Mouse (Mus musculus) MEL (cell line): Measurements from ENCODE around the gene Rcor1. TPM values are rescaled to one million over a fixed set of nuclear protein-coding genes. Genes with fewer than 3 reads are reported as not detected.

Source experiments
- DNase-seq: peaks from one replicate; pipeline ENCODE4 v3.0.0; 2011; ENCODE audit warnings: low read depth, low spot score
- H3K27ac ChIP-seq: 2 replicates; pipeline ENCODE4 v1.5.1; 2012; ENCODE audit warnings: low read depth, mild to moderate bottlenecking, control low read depth, low read length, moderate library complexity; ENCODE audit not compliant: control insufficient read depth
- H3K27me3 ChIP-seq, 2 experiments: fragments of 150-350 bp in 1 of 2; sonication (generic) in 1 of 2; 2 replicates each; pipeline ENCODE4 v1.6.1; 2012; ENCODE audit warnings: low read length in 2 of 2, mild to moderate bottlenecking in 2 of 2, improper control_type of control experiment in 1 of 2, moderate library complexity in 1 of 2; ENCODE audit not compliant: insufficient read depth in 2 of 2, control insufficient read depth in 1 of 2
- H3K36me3 ChIP-seq, 2 experiments: 2 replicates each; pipeline ENCODE4 v1.6.1; 2012 to 2014; ENCODE audit warnings: low read length in 2 of 2, improper control_type of control experiment in 1 of 2, inconsistent platforms in 1 of 2, mild to moderate bottlenecking in 1 of 2; ENCODE audit not compliant: insufficient read depth in 2 of 2, control insufficient read depth in 1 of 2
- H3K4me1 ChIP-seq, 2 experiments: fragments of 150-350 bp in 1 of 2; sonication (generic) in 1 of 2; 2 replicates each; pipeline ENCODE4 v1.6.1; 2012; ENCODE audit warnings: low read length in 2 of 2, improper control_type of control experiment in 1 of 2, mild to moderate bottlenecking in 1 of 2; ENCODE audit not compliant: insufficient read depth in 2 of 2, control insufficient read depth in 1 of 2
- H3K4me3 ChIP-seq, 2 experiments: fragments of 150-350 bp in 1 of 2; sonication (generic) in 1 of 2; 2 replicates each; pipeline ENCODE4 v1.5.1; 2012; ENCODE audit warnings: low read depth in 2 of 2, low read length in 2 of 2, mild to moderate bottlenecking in 2 of 2, moderate library complexity in 2 of 2, control low read depth in 1 of 2, improper control_type of control experiment in 1 of 2; ENCODE audit not compliant: control insufficient read depth in 1 of 2, insufficient read depth in 1 of 2
- H3K79me2 ChIP-seq: 2 replicates; pipeline ENCODE4 v1.6.1; 2012; ENCODE audit warnings: mild to moderate bottlenecking, low read length, moderate library complexity; ENCODE audit not compliant: control insufficient read depth, poor library complexity, insufficient read depth
- H3K9ac ChIP-seq: 2 replicates; pipeline ENCODE4 v1.6.1; 2012; ENCODE audit warnings: low read depth, mild to moderate bottlenecking, control low read depth, low read length, moderate library complexity; ENCODE audit not compliant: control insufficient read depth, poor library complexity, severe bottlenecking
- H3K9me3 ChIP-seq: fragments of 150-350 bp; sonication (generic); replicated peaks from 2 replicates; pipeline ENCODE4 v1.6.1; 2012; ENCODE audit warnings: mild to moderate bottlenecking, low read length, improper control_type of control experiment, moderate library complexity; ENCODE audit not compliant: insufficient read depth
- BHLHE40 ChIP-seq: IDR thresholded peaks from 2 replicates; pipeline ENCODE4 v1.6.1; 2012; ENCODE audit warnings: low read depth, mild to moderate bottlenecking, inconsistent platforms, low read length, improper control_type of control experiment, borderline replicate concordance
- CHD1 ChIP-seq: IDR thresholded peaks from 2 replicates; pipeline ENCODE4 v1.6.1; 2012; ENCODE audit warnings: low read depth, mild to moderate bottlenecking, inconsistent platforms, low read length, improper control_type of control experiment
- CHD2 ChIP-seq: IDR thresholded peaks from 2 replicates; pipeline ENCODE4 v1.6.1; 2011; ENCODE audit warnings: low read length, improper control_type of control experiment
- ELF1 ChIP-seq: IDR thresholded peaks from 2 replicates; pipeline ENCODE4 v1.6.1; 2014; ENCODE audit warnings: low read depth, mild to moderate bottlenecking, inconsistent platforms, low read length, improper control_type of control experiment, moderate library complexity
- EP300 ChIP-seq, 2 experiments: IDR thresholded peaks; 2 replicates each; pipeline ENCODE4 v1.6.1; 2011; ENCODE audit warnings: improper control_type of control experiment in 2 of 2, low read length in 2 of 2, low read depth in 1 of 2, mild to moderate bottlenecking in 1 of 2
- ETS1 ChIP-seq: IDR thresholded peaks from 2 replicates; pipeline ENCODE4 v1.6.1; 2012; ENCODE audit warnings: low read depth, mild to moderate bottlenecking, inconsistent platforms, low read length, improper control_type of control experiment, moderate library complexity
- GABPA ChIP-seq: IDR thresholded peaks from 2 replicates; pipeline ENCODE4 v1.6.1; 2012; ENCODE audit warnings: low read depth, mild to moderate bottlenecking, inconsistent platforms, low read length, improper control_type of control experiment, moderate library complexity
- HCFC1 ChIP-seq: IDR thresholded peaks from 2 replicates; pipeline ENCODE4 v1.6.1; 2012; ENCODE audit warnings: low read depth, mild to moderate bottlenecking, inconsistent platforms, low read length, improper control_type of control experiment, moderate library complexity
- JUND ChIP-seq: IDR thresholded peaks from 2 replicates; pipeline ENCODE4 v1.6.1; 2011; ENCODE audit warnings: low read depth, mild to moderate bottlenecking, improper control_type of control experiment, low read length
- KAT2A ChIP-seq: conservative IDR thresholded peaks from 2 replicates; pipeline ENCODE4 v1.6.1; 2012; ENCODE audit warnings: low read depth, low read length, improper control_type of control experiment, inconsistent platforms
- MAFK ChIP-seq: IDR thresholded peaks from 2 replicates; pipeline ENCODE4 v1.6.1; 2011; ENCODE audit warnings: low read depth, mild to moderate bottlenecking, low read length, improper control_type of control experiment, borderline replicate concordance
- MAX ChIP-seq: IDR thresholded peaks from 2 replicates; pipeline ENCODE4 v1.6.1; 2011; ENCODE audit warnings: low read length, improper control_type of control experiment
- MAZ ChIP-seq: IDR thresholded peaks from 2 replicates; pipeline ENCODE4 v1.6.1; 2012; ENCODE audit warnings: low read depth, mild to moderate bottlenecking, inconsistent platforms, low read length, improper control_type of control experiment
- MEF2A ChIP-seq: IDR thresholded peaks from 2 replicates; pipeline ENCODE4 v1.6.1; 2014; ENCODE audit warnings: low read depth, mild to moderate bottlenecking, inconsistent platforms, low read length, improper control_type of control experiment; ENCODE audit not compliant: poor library complexity, insufficient replicate concordance, severe bottlenecking; ENCODE audit errors: extremely low read depth
- MXI1 ChIP-seq: IDR thresholded peaks from 2 replicates; pipeline ENCODE4 v1.6.1; 2011; ENCODE audit warnings: mild to moderate bottlenecking, low read depth, low read length, improper control_type of control experiment
- NELFE ChIP-seq: IDR thresholded peaks from 2 replicates; pipeline ENCODE4 v1.6.1; 2011; ENCODE audit warnings: low read depth, low read length, improper control_type of control experiment
- POLR2A ChIP-seq, 2 experiments: IDR thresholded peaks; 2 replicates each; pipeline ENCODE4 v1.6.1; 2011 to 2012; ENCODE audit warnings: low read length in 2 of 2, mild to moderate bottlenecking in 2 of 2, control low read depth in 1 of 2, improper control_type of control experiment in 1 of 2, low read depth in 1 of 2, moderate library complexity in 1 of 2; ENCODE audit not compliant: control insufficient read depth in 1 of 2, insufficient read depth in 1 of 2, poor library complexity in 1 of 2
- POLR2AphosphoS2 ChIP-seq: IDR thresholded peaks from 2 replicates; pipeline ENCODE4 v1.6.1; 2011; ENCODE audit warnings: low read length, improper control_type of control experiment
- POLR2AphosphoS5 ChIP-seq: IDR thresholded peaks from 2 replicates; pipeline ENCODE4 v1.6.1; 2012; ENCODE audit warnings: low read depth, borderline replicate concordance, mild to moderate bottlenecking, inconsistent platforms, low read length, moderate library complexity, mixed read lengths
- RAD21 ChIP-seq: IDR thresholded peaks from 2 replicates; pipeline ENCODE4 v1.6.1; 2011; ENCODE audit warnings: mild to moderate bottlenecking, low read depth, low read length, improper control_type of control experiment
- RCOR1 ChIP-seq: IDR thresholded peaks from 2 replicates; pipeline ENCODE4 v1.6.1; 2012; ENCODE audit warnings: low read depth, mild to moderate bottlenecking, inconsistent platforms, low read length, improper control_type of control experiment
- SIN3A ChIP-seq: IDR thresholded peaks from 2 replicates; pipeline ENCODE4 v1.6.1; 2012; ENCODE audit warnings: low read length, improper control_type of control experiment, inconsistent platforms
- TAL1 ChIP-seq: IDR thresholded peaks from 2 replicates; pipeline ENCODE4 v1.6.1; 2012; ENCODE audit warnings: mild to moderate bottlenecking, inconsistent platforms, low read length, moderate library complexity, mixed read lengths
- TBP ChIP-seq: IDR thresholded peaks from 2 replicates; pipeline ENCODE4 v1.8.0; 2011; ENCODE audit warnings: low read depth, low read length, improper control_type of control experiment
- UBTF ChIP-seq: IDR thresholded peaks from 2 replicates; pipeline ENCODE4 v1.6.1; 2012; ENCODE audit warnings: low read depth, mild to moderate bottlenecking, inconsistent platforms, low read length, improper control_type of control experiment, moderate library complexity, borderline replicate concordance; ENCODE audit not compliant: insufficient read depth
- USF1 ChIP-seq: IDR thresholded peaks from 2 replicates; pipeline ENCODE4 v1.6.1; 2014; ENCODE audit warnings: low read depth, mild to moderate bottlenecking, inconsistent platforms, low read length, improper control_type of control experiment, moderate library complexity
- ZC3H11A ChIP-seq: IDR thresholded peaks from 2 replicates; pipeline ENCODE4 v1.6.1; 2012; ENCODE audit warnings: low read depth, mild to moderate bottlenecking, inconsistent platforms, low read length, improper control_type of control experiment
- ZKSCAN1 ChIP-seq: IDR thresholded peaks from 2 replicates; pipeline ENCODE4 v1.6.1; 2012; ENCODE audit warnings: low read depth, mild to moderate bottlenecking, inconsistent platforms, low read length, improper control_type of control experiment, moderate library complexity
- ZNF384 ChIP-seq: IDR thresholded peaks from 2 replicates; pipeline ENCODE4 v1.6.1; 2012; ENCODE audit warnings: low read depth, mild to moderate bottlenecking, inconsistent platforms, low read length, improper control_type of control experiment
- polyA plus RNA-seq, 2 experiments: library from polyadenylated mRNA; stranded (reverse) in 1 of 2; unstranded in 1 of 2; fragments of >175 nt in 1 of 2; fragments of >200 nt in 1 of 2; gene quantifications; 2 replicates each; pipeline versions ENCODE4 v1.2.1 to v1.2.4; 2012; ENCODE audit warnings: low replicate concordance in 2 of 2, low read depth in 1 of 2; ENCODE audit not compliant: insufficient read length in 2 of 2, insufficient read depth in 1 of 2, missing spikeins in 1 of 2
- total RNA-seq: library from RNA; depleted of rRNA; stranded (reverse); fragments of 300-350 nt; gene quantifications from 2 replicates; pipeline ENCODE4 v1.2.3, GENCODE M21; 2012

The Rcor1 gene
- total and polyA plus RNA-seq, 3 experiments, result 23.1 to 44.3 (median 37.1) TPM

GRCm38 (mm10) chr12:111097036-111097435, 57.9 kb downstream of the Rcor1 start:
- no peak for DNase-seq
- H3K4me1 ChIP-seq, result no peaks in the 10 kb centered on the region; a peak in 1 of 4 replicates
- no peak overlapping the region for H3K27ac ChIP-seq
- TF ChIP-seq MAX, result no peak
- TF ChIP-seq RAD21, result no peak
- no peak for TF ChIP-seq TAL1
- no peak for TF ChIP-seq UBTF
- TF ChIP-seq TBP, result no peak
- TF ChIP-seq MEF2A, result no peak
- TF ChIP-seq POLR2A (IDR thresholded peaks at IDR 0.05; ENCODE audit: control insufficient read depth in 1 of 2, insufficient read depth in 1 of 2, low read depth in 1 of 2, low read length in 2 of 2, poor library complexity in 1 of 2), result no peak
- no peak for TF ChIP-seq ELF1
- TF ChIP-seq ZC3H11A, result no peak
- no peak for TF ChIP-seq CHD1
- no peak for TF ChIP-seq HCFC1
- no peak for TF ChIP-seq MAZ
- TF ChIP-seq USF1, result no peak
- TF ChIP-seq NELFE, result no peak
- TF ChIP-seq EP300 (IDR thresholded peaks at IDR 0.05; ENCODE audit: low read depth in 1 of 2, low read length in 2 of 2), result no peak
- TF ChIP-seq POLR2AphosphoS5, result no peak
- TF ChIP-seq ETS1, result no peak
- no peak for TF ChIP-seq RCOR1
- no peak for TF ChIP-seq MAFK
- peaks cover 0 to 27% of the 10 kb centered on the region in 2 experiments; a peak in 2 of 4 replicates for H3K36me3 ChIP-seq
- H3K27me3 ChIP-seq, result no peaks in the 10 kb centered on the region
- H3K79me2 ChIP-seq, result no peaks in the 10 kb centered on the region
- H3K4me3 ChIP-seq, result no peak overlapping the region
- no peaks in the 10 kb centered on the region for H3K9me3 ChIP-seq
- H3K9ac ChIP-seq, result no peak overlapping the region

- H3K9me3 ChIP-seq, result no peaks in the 10 kb centered on the region
- DNase-seq, result no peak
- H3K27me3 ChIP-seq, result no peaks in the 10 kb centered on the region
- no peaks in the 10 kb centered on the region for H3K79me2 ChIP-seq
- H3K9ac ChIP-seq, result no peak overlapping the region
- H3K4me3 ChIP-seq, result no peak overlapping the region
- H3K36me3 ChIP-seq, result peaks cover 0 to 28% of the 10 kb centered on the region in 2 experiments; a peak in 2 of 4 replicates
- no peak overlapping the region for H3K27ac ChIP-seq
- no peak for TF ChIP-seq SIN3A
- TF ChIP-seq CHD2, result no peak
- TF ChIP-seq MAZ, result no peak
- TF ChIP-seq BHLHE40, result no peak
- TF ChIP-seq POLR2AphosphoS5, result no peak
- TF ChIP-seq ZNF384, result no peak
- no peak for TF ChIP-seq KAT2A
- TF ChIP-seq POLR2AphosphoS2, result no peak
- no peak for TF ChIP-seq MXI1
- no peak for TF ChIP-seq ETS1
- TF ChIP-seq JUND, result no peak
- TF ChIP-seq UBTF, result no peak
- no peak for TF ChIP-seq GABPA
- no peak for TF ChIP-seq MEF2A
- TF ChIP-seq RCOR1, result no peak
- TF ChIP-seq ZKSCAN1, result no peak
- TF ChIP-seq TBP, result no peak
- H3K4me1 ChIP-seq, result no peaks in the 10 kb centered on the region
Observed at GRCm38 (mm10) chr12:111111176-111111575, 72.0 kb downstream of the Rcor1 start.
